Mouse (Mus musculus): ENCODE measurements at regions not wholly inside any gene's neighbourhood (a gene's known extent, or its start where the extent isn't known, plus 50 kb on each side); places are given as distances from the start of the nearest gene placed in this dataset.

DNA sequence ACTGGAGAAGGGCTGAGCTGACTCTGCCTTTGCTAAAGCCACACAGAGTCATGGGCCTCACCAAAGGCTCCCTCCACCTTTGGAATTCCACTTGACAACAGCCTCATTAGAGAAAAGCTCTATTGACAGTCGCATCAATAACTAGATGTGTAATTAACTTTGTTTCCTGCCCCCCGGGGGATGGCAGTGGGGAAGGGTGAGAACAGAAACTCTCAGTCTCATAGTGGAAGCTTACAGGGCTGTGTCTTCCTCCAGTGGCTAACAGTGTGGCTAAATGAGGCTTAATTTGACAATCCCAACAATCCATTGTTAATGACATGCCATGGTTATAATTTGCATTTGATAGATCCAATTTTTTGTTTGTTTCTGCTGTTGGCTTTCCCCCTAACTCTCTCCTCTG is 164.5 kb upstream of the Tox3 start:
- TF ChIP-seq CTCF (IDR thresholded peaks at IDR 0.05) = no peak
- TF ChIP-seq EP300 (IDR thresholded peaks at IDR 0.05) = no peak

Data from lung, postnatal 0 days (tissue).